Mouse (Mus musculus) liver, postnatal 0 days (tissue): ENCODE data around the gene S100pbp. TPM values are rescaled to one million over a fixed set of nuclear protein-coding genes. Genes with fewer than 3 reads are reported as not detected.

ENCODE experiments used
- ATAC-seq: fragments of 200-750 bp; cut with Nextera tagmentation; 2 replicates; pipeline ENCODE4 v1.8.0; 2017; ENCODE audit warnings: mild to moderate bottlenecking, moderate library complexity
- DNase-seq: peaks from one replicate; pipeline ENCODE4 v3.0.0-alpha.2; 2016
- H3K27ac ChIP-seq: fragments of 300-500 bp; sonication (generic); 2 replicates; pipeline ENCODE4 v1.5.1; 2014; ENCODE audit warnings: antibody characterized with exemption, moderate library complexity, mild to moderate bottlenecking, low read depth
- H3K27me3 ChIP-seq: fragments of 300-500 bp; sonication (generic); 2 replicates; pipeline ENCODE4 v1.6.1; 2014; ENCODE audit warnings: low read length, control low read depth, mixed read lengths; ENCODE audit not compliant: insufficient read depth
- H3K36me3 ChIP-seq: fragments of 300-500 bp; sonication (generic); replicated peaks from 2 replicates; pipeline ENCODE4 v1.6.1; 2014; ENCODE audit warnings: mild to moderate bottlenecking, control low read depth, low read length, moderate library complexity, mixed read lengths; ENCODE audit not compliant: insufficient read depth
- H3K4me1 ChIP-seq: fragments of 300-500 bp; sonication (generic); 2 replicates; pipeline ENCODE4 v1.6.1; 2014; ENCODE audit warnings: antibody characterized with exemption, mild to moderate bottlenecking, control low read depth; ENCODE audit not compliant: insufficient read depth
- H3K4me2 ChIP-seq: fragments of 300-500 bp; sonication (generic); 2 replicates; pipeline ENCODE4 v1.6.1; 2014; ENCODE audit warnings: low read depth, mild to moderate bottlenecking, low read length, moderate library complexity, mixed read lengths
- H3K4me3 ChIP-seq: fragments of 300-500 bp; sonication (generic); 2 replicates; pipeline ENCODE4 v1.5.1; 2014; ENCODE audit warnings: low read depth, low read length
- H3K9ac ChIP-seq: fragments of 300-500 bp; sonication (generic); replicated peaks from 2 replicates; pipeline ENCODE4 v1.6.1; 2014; ENCODE audit warnings: mild to moderate bottlenecking, moderate library complexity
- H3K9me3 ChIP-seq: fragments of 300-500 bp; sonication (generic); 2 replicates; pipeline ENCODE4 v1.6.1; 2016; ENCODE audit warnings: mild to moderate bottlenecking, control low read depth, low read length, mixed read lengths
- CTCF ChIP-seq: sonication (generic); IDR thresholded peaks from 2 replicates; pipeline ENCODE4 v1.5.1; 2016; ENCODE audit warnings: antibody characterized with exemption, low read depth
- EP300 ChIP-seq: IDR thresholded peaks from 2 replicates; pipeline ENCODE4 v1.6.1; 2016; ENCODE audit warnings: antibody characterized with exemption, low read depth, mild to moderate bottlenecking
- WGBS: fragments of 180-500 bp; shearing (Covaris S2); extraction: QIAGEN DNeasy Blood & Tissue Kit; methylation state at CpG from one replicate; pipeline ENCODE4 v1.1.7; 2014; ENCODE audit not compliant: insufficient replicate concordance; 5-methylcytosine and 5-hydroxymethylcytosine counted together
- polyA plus RNA-seq: library from polyadenylated mRNA; unstranded; fragments of >200 nt; fragmentation: Nextera tagmentation; extraction: Ambion mirVana; gene quantifications from 2 replicates; pipeline ENCODE4 v1.2.1, GENCODE M21; 2015

S100pbp gene
- polyA plus RNA-seq, 1 experiment from 2014 or later: 3.6 TPM

DNA sequence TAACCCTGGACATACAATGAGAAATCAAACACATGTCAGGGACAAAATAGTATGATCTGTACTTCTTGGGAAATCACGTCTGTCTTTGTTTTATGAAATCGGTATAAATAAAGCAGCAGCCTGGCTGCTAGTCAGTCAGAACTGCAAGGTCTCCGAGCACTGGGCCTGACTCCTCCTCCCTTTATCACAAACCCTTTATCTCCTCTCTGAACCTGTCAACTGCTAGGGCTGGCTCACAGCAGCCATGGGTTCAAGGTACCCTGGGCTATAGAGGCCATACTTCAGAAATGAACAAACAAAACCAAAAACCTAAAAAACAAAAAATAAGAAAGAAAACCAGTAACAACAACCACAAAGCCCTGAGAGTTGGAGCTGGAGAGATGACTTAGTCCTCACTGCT lies 31.0 kb downstream of the S100pbp start:
- Histone ChIP-seq H3K4me1 (0 out of 2 replicates have a peak, but pooled peaks cover 3% of the 10 kb centered on the region), H3K4me2 (no peak overlapping the region), H3K27me3 (no peaks in the 10 kb centered on the region), H3K4me3 (no peak overlapping the region), H3K9ac (no peak overlapping the region), H3K27ac (no peak overlapping the region), H3K9me3 (no peaks in the 10 kb centered on the region), H3K36me3 (peaks cover 25% of the 10 kb centered on the region)
- WGBS: 50% methylated on average over 3 of the region's 3 CpGs
- TF ChIP-seq EP300 (peak; percentile 11; the same call in 1 of the 2 replicates), CTCF (no peak)
- ATAC-seq: peak; percentile 58; the same call in 1 of the 2 replicates
- no peak for DNase-seq

DNA sequence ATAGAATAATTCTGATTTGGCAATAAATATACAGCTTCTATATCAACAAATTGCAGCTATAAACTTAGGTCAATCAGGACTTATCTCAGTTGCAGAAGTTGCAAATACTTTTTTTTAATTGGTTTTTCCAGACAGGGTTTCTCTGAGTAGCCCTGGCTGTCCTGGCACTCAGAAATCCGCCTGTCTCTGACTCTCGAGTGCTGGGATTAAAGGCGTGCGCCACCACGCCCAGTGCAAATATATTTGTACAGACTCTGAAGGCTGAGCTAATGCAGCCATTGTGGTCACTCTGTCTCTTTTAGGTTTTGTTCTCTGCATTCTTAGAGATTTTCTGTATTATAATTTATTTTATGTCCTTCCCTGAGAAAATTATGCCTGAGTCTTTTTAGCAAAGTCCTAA lies 32.0 kb downstream of the S100pbp start:
- no peaks in the 10 kb centered on the region for H3K27me3 ChIP-seq
- DNase-seq (no peak), ATAC-seq (no peak)
- WGBS: 82% methylated on average over 5 of the region's 5 CpGs
- TF ChIP-seq CTCF (no peak), EP300 (no peak)
- H3K27ac ChIP-seq: no peak overlapping the region
- H3K36me3 ChIP-seq: peaks cover 29% of the 10 kb centered on the region
- no peak overlapping the region for H3K9ac ChIP-seq
- H3K9me3 ChIP-seq: no peaks in the 10 kb centered on the region
- 0 out of 2 replicates have a peak, but pooled peaks cover 3% of the 10 kb centered on the region for H3K4me1 ChIP-seq
- H3K4me2 ChIP-seq: no peak overlapping the region
- H3K4me3 ChIP-seq: no peak overlapping the region

- no peak overlapping the region for H3K4me3 ChIP-seq
- H3K4me1 ChIP-seq: no peaks in the 10 kb centered on the region
- no peak overlapping the region for H3K27ac ChIP-seq
- H3K9ac ChIP-seq: no peak overlapping the region
- no peak overlapping the region for H3K4me2 ChIP-seq
- 80% methylated on average over 4 of the region's 4 CpGs for WGBS
- DNase-seq (no peak), ATAC-seq (no peak)
- no peaks in the 10 kb centered on the region for H3K9me3 ChIP-seq
- H3K36me3 ChIP-seq: peaks cover 28% of the 10 kb centered on the region
- TF ChIP-seq CTCF: no peak
- TF ChIP-seq EP300: no peak
- no peaks in the 10 kb centered on the region for H3K27me3 ChIP-seq
Measured at GRCm38 (mm10) chr4:129151276-129151811, 38.2 kb downstream of the S100pbp start.

DNA sequence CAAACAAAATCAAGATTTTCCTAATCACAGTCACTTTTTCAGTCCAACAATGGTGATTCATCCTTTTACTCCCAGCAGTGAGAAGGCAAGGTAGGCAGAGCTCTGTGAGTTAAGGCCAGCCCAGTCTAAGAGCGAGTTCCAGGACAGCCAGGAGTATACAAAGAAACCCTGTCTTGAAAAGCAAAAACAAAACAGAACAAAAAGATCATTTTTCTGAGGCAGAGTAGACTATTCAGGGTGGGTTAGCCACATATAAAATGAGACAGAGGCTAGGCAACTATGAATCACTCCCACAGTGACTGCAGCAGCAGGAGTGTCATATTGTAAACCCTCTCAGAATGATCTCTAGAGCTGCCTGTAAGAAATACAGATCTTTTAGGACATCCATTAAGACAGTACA lies 40.2 kb downstream of the S100pbp start:
- H3K9me3 ChIP-seq: no peaks in the 10 kb centered on the region
- no peak for ATAC-seq
- 82% methylated on average over 1 of the region's 1 CpGs for whole genome bisulfite sequencing

GRCm38 (mm10) chr4:129147552-129148103 lies 41.9 kb downstream of the S100pbp start:
- Histone ChIP-seq H3K4me3 (no peak overlapping the region), H3K9ac (no peak overlapping the region), H3K4me1 (no peaks in the 10 kb centered on the region), H3K9me3 (no peaks in the 10 kb centered on the region), H3K4me2 (no peak overlapping the region), H3K27me3 (no peaks in the 10 kb centered on the region), H3K36me3 (peaks cover 7% of the 10 kb centered on the region), H3K27ac (no peak overlapping the region)
- no peak for DNase-seq
- WGBS: 89% methylated on average over 13 of the region's 13 CpGs
- no peak for TF ChIP-seq EP300
- no peak for TF ChIP-seq CTCF
- no peak for ATAC-seq

More for the DNA sequence above, 40.2 kb downstream of the S100pbp start:
- Histone ChIP-seq H3K27ac (no peak overlapping the region), H3K27me3 (no peaks in the 10 kb centered on the region), H3K4me1 (no peaks in the 10 kb centered on the region), H3K36me3 (peaks cover 15% of the 10 kb centered on the region), H3K9ac (no peak overlapping the region), H3K4me3 (no peak overlapping the region), H3K4me2 (no peak overlapping the region)
- TF ChIP-seq EP300 (no peak), CTCF (no peak)
- no peak for DNase-seq

DNA sequence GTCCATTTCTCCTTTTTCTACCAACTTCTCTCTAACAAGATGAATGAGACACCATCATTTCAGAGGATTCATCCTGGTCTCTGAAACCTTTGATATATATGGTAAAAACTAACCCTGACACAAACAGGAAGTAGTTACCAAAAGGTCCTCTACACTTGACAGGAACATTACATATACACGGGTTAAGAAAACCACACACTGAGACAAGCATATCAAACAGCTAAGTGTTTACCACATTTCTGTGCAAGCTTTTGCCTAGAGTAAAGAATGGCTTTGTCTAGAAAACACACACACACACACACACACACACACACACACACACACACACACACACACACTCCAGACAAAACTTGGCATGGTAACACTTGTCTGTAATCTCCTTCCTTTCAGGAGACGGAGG lies 43.1 kb downstream of the S100pbp start:
- TF ChIP-seq EP300 (no peak), CTCF (no peak)
- H3K4me1 ChIP-seq: peaks cover 9% of the 10 kb centered on the region; the same call in 1 of the 2 replicates
- ATAC-seq (no peak), DNase-seq (no peak)
- H3K9ac ChIP-seq: no peak overlapping the region
- no peak overlapping the region for H3K4me2 ChIP-seq
- H3K9me3 ChIP-seq: no peaks in the 10 kb centered on the region
- H3K4me3 ChIP-seq: no peak overlapping the region
- WGBS: 45% methylated on average over 2 of the region's 2 CpGs
- no peak overlapping the region for H3K27ac ChIP-seq
- H3K36me3 ChIP-seq: no peaks in the 10 kb centered on the region; the same call in 1 of the 2 replicates
- H3K27me3 ChIP-seq: no peaks in the 10 kb centered on the region
